Mouse (Mus musculus) MEL (cell line): ENCODE measurements at regions not wholly inside any gene's neighbourhood (a gene's known extent, or its start where the extent isn't known, plus 50 kb on each side); places are given as distances from the start of the nearest gene placed in this dataset.

Source experiments
- DNase-seq: peaks from one replicate; pipeline ENCODE4 v3.0.0; 2011; ENCODE audit warnings: low read depth, low spot score
- H3K27ac ChIP-seq: 2 replicates; pipeline ENCODE4 v1.5.1; 2012; ENCODE audit warnings: low read depth, mild to moderate bottlenecking, control low read depth, low read length, moderate library complexity; ENCODE audit not compliant: control insufficient read depth
- H3K27me3 ChIP-seq, 2 experiments: fragments of 150-350 bp in 1 of 2; sonication (generic) in 1 of 2; 2 replicates each; pipeline ENCODE4 v1.6.1; 2012; ENCODE audit warnings: low read length in 2 of 2, mild to moderate bottlenecking in 2 of 2, improper control_type of control experiment in 1 of 2, moderate library complexity in 1 of 2; ENCODE audit not compliant: insufficient read depth in 2 of 2, control insufficient read depth in 1 of 2
- H3K36me3 ChIP-seq, 2 experiments: 2 replicates each; pipeline ENCODE4 v1.6.1; 2012 to 2014; ENCODE audit warnings: low read length in 2 of 2, improper control_type of control experiment in 1 of 2, inconsistent platforms in 1 of 2, mild to moderate bottlenecking in 1 of 2; ENCODE audit not compliant: insufficient read depth in 2 of 2, control insufficient read depth in 1 of 2
- H3K4me1 ChIP-seq, 2 experiments: fragments of 150-350 bp in 1 of 2; sonication (generic) in 1 of 2; 2 replicates each; pipeline ENCODE4 v1.6.1; 2012; ENCODE audit warnings: low read length in 2 of 2, improper control_type of control experiment in 1 of 2, mild to moderate bottlenecking in 1 of 2; ENCODE audit not compliant: insufficient read depth in 2 of 2, control insufficient read depth in 1 of 2
- H3K4me3 ChIP-seq, 2 experiments: fragments of 150-350 bp in 1 of 2; sonication (generic) in 1 of 2; 2 replicates each; pipeline ENCODE4 v1.5.1; 2012; ENCODE audit warnings: low read depth in 2 of 2, low read length in 2 of 2, mild to moderate bottlenecking in 2 of 2, moderate library complexity in 2 of 2, control low read depth in 1 of 2, improper control_type of control experiment in 1 of 2; ENCODE audit not compliant: control insufficient read depth in 1 of 2, insufficient read depth in 1 of 2
- H3K79me2 ChIP-seq: 2 replicates; pipeline ENCODE4 v1.6.1; 2012; ENCODE audit warnings: mild to moderate bottlenecking, low read length, moderate library complexity; ENCODE audit not compliant: control insufficient read depth, poor library complexity, insufficient read depth
- H3K9ac ChIP-seq: 2 replicates; pipeline ENCODE4 v1.6.1; 2012; ENCODE audit warnings: low read depth, mild to moderate bottlenecking, control low read depth, low read length, moderate library complexity; ENCODE audit not compliant: control insufficient read depth, poor library complexity, severe bottlenecking
- H3K9me3 ChIP-seq: fragments of 150-350 bp; sonication (generic); replicated peaks from 2 replicates; pipeline ENCODE4 v1.6.1; 2012; ENCODE audit warnings: mild to moderate bottlenecking, low read length, improper control_type of control experiment, moderate library complexity; ENCODE audit not compliant: insufficient read depth
- CTCF ChIP-seq, 3 experiments: IDR thresholded peaks in 2 of 3; conservative IDR thresholded peaks in 1 of 3; 2 replicates each; pipeline ENCODE4 v1.5.1; 2011 to 2012; ENCODE audit warnings: low read length in 3 of 3, low read depth in 2 of 3, mild to moderate bottlenecking in 2 of 3, improper control_type of control experiment in 1 of 3, inconsistent platforms in 1 of 3, mixed read lengths in 1 of 3, moderate library complexity in 1 of 3; ENCODE audit not compliant: control insufficient read depth in 1 of 3, insufficient read depth in 1 of 3, poor library complexity in 1 of 3, severe bottlenecking in 1 of 3
- KAT2A ChIP-seq: conservative IDR thresholded peaks from 2 replicates; pipeline ENCODE4 v1.6.1; 2012; ENCODE audit warnings: low read depth, low read length, improper control_type of control experiment, inconsistent platforms
- POLR2AphosphoS2 ChIP-seq: IDR thresholded peaks from 2 replicates; pipeline ENCODE4 v1.6.1; 2011; ENCODE audit warnings: low read length, improper control_type of control experiment
- RCOR1 ChIP-seq: IDR thresholded peaks from 2 replicates; pipeline ENCODE4 v1.6.1; 2012; ENCODE audit warnings: low read depth, mild to moderate bottlenecking, inconsistent platforms, low read length, improper control_type of control experiment
- SIN3A ChIP-seq: IDR thresholded peaks from 2 replicates; pipeline ENCODE4 v1.6.1; 2012; ENCODE audit warnings: low read length, improper control_type of control experiment, inconsistent platforms
- SMC3 ChIP-seq: IDR thresholded peaks from 2 replicates; pipeline ENCODE4 v1.6.1; 2011; ENCODE audit warnings: low read depth, low read length, improper control_type of control experiment
- TBP ChIP-seq: IDR thresholded peaks from 2 replicates; pipeline ENCODE4 v1.8.0; 2011; ENCODE audit warnings: low read depth, low read length, improper control_type of control experiment
- USF1 ChIP-seq: IDR thresholded peaks from 2 replicates; pipeline ENCODE4 v1.6.1; 2014; ENCODE audit warnings: low read depth, mild to moderate bottlenecking, inconsistent platforms, low read length, improper control_type of control experiment, moderate library complexity
- USF2 ChIP-seq, 2 experiments: IDR thresholded peaks; 2 replicates each; pipeline ENCODE4 v1.6.1; 2011 to 2012; ENCODE audit warnings: improper control_type of control experiment in 2 of 2, low read length in 2 of 2, borderline replicate concordance in 1 of 2, inconsistent platforms in 1 of 2, low read depth in 1 of 2, mild to moderate bottlenecking in 1 of 2; ENCODE audit not compliant: insufficient read depth in 1 of 2
- ZNF384 ChIP-seq: IDR thresholded peaks from 2 replicates; pipeline ENCODE4 v1.6.1; 2012; ENCODE audit warnings: low read depth, mild to moderate bottlenecking, inconsistent platforms, low read length, improper control_type of control experiment

GRCm38 (mm10) chr10:21712828-21713227, 119.9 kb downstream of the 1700020N01Rik start:
- H3K9ac ChIP-seq, result no peak overlapping the region
- no peak overlapping the region for H3K4me3 ChIP-seq
- H3K79me2 ChIP-seq, result no peaks in the 10 kb centered on the region
- H3K27me3 ChIP-seq, result peaks cover 0 to 3% of the 10 kb centered on the region in 2 experiments; a peak in 2 of 4 replicates
- H3K4me1 ChIP-seq, result no peaks in the 10 kb centered on the region
- H3K27ac ChIP-seq, result no peak overlapping the region
- TF ChIP-seq USF1, result no peak
- no peak for TF ChIP-seq SIN3A
- TF ChIP-seq KAT2A, result no peak
- TF ChIP-seq, all 39 proteins: peak for 0
- H3K9me3 ChIP-seq, result no peaks in the 10 kb centered on the region
- H3K36me3 ChIP-seq, result no peaks in the 10 kb centered on the region
- no peak for DNase-seq

DNA sequence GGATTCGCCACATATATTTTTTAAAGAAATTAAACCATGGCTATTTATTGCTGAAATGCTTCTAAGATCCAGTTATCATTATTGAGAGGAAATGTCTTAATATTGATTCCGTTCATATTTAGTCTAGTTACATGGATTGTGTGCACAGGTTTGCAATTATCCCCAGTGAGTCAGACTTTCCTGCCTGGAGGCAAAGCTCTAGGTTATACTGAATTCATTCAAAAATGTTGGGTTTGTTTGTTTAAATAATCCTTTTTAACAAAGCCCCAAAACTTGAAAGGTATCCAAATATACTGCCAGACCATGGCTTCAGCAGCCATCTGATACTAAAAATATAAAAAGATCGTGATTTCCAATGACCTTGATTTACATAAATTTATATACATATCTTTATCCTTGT, 122.5 kb downstream of the 1700020N01Rik start:
- Histone ChIP-seq H3K4me1 (no peaks in the 10 kb centered on the region), H3K79me2 (no peaks in the 10 kb centered on the region), H3K9me3 (no peaks in the 10 kb centered on the region), H3K36me3 (no peaks in the 10 kb centered on the region), H3K4me3 (no peak overlapping the region), H3K27ac (no peak overlapping the region), H3K9ac (no peak overlapping the region), H3K27me3 (peaks cover 0 to 1% of the 10 kb centered on the region in 2 experiments; a peak in 1 of 4 replicates)
- no peak for DNase-seq
- TF ChIP-seq RCOR1, result no peak
- no peak for TF ChIP-seq SIN3A
- no peak for TF ChIP-seq SMC3
- TF ChIP-seq CTCF (IDR thresholded peaks at IDR 0.05 in 2 of 3, conservative IDR thresholded peaks at IDR 0.05 in 1 of 3; ENCODE audit: control insufficient read depth in 1 of 3, insufficient read depth in 1 of 3, low read depth in 2 of 3, low read length in 3 of 3, poor library complexity in 1 of 3, severe bottlenecking in 1 of 3), result no peak

DNA sequence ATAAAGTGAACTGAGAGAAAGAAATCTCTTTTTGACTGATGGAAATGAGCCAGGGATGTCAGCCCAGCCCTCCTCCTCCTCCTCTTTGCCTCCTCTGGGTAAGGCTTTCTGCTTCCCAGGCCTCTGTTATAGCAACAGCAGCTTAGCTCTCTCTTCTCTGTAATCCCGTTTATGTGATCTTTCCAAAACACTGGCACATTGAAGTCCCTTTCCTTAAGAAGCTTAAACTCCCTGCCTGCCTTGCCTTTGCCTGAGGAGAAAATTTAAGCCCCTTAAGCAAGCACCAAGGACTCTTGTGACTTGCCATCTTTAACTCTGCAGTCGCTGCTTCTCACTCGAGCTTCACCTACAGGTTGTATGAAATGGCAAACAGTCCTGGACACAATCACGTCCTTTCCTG, 125.2 kb downstream of the 1700020N01Rik start:
- no peak for DNase-seq
- Histone ChIP-seq H3K27ac (no peak overlapping the region), H3K9me3 (no peaks in the 10 kb centered on the region), H3K4me1 (no peaks in the 10 kb centered on the region), H3K27me3 (peaks cover 0 to 1% of the 10 kb centered on the region in 2 experiments; a peak in 1 of 4 replicates), H3K36me3 (no peaks in the 10 kb centered on the region), H3K4me3 (no peak overlapping the region), H3K79me2 (no peaks in the 10 kb centered on the region), H3K9ac (no peak overlapping the region)
- TF ChIP-seq POLR2AphosphoS2, result no peak
- TF ChIP-seq TBP, result no peak
- no peak for TF ChIP-seq USF2 (IDR thresholded peaks at IDR 0.05; ENCODE audit: borderline replicate concordance in 1 of 2, insufficient read depth in 1 of 2, low read depth in 1 of 2, low read length in 2 of 2)
- no peak for TF ChIP-seq ZNF384
- no peak for TF ChIP-seq KAT2A
- TF ChIP-seq SIN3A, result no peak
